Mouse (Mus musculus) C2C12 (cell line): ENCODE results near the gene Tnc.

Source experiments
- CTCF ChIP-seq: IDR thresholded peaks from one replicate; pipeline ENCODE4 v1.5.1; 2011; ENCODE audit not compliant: control insufficient read depth, insufficient read depth, insufficient read length
- USF1 ChIP-seq: IDR thresholded peaks from one replicate; pipeline ENCODE4 v1.6.1; 2011; ENCODE audit warnings: low read depth, mild to moderate bottlenecking, control low read depth, moderate library complexity

- TF ChIP-seq USF1: no peak
- TF ChIP-seq CTCF: no peak
Measured at GRCm38 (mm10) chr4:63916288-63916687, 130.5 kb downstream of the Tnc start.
